7 mouse cellular contexts compared by ENCODE assay signal in the genomic region with DNA sequence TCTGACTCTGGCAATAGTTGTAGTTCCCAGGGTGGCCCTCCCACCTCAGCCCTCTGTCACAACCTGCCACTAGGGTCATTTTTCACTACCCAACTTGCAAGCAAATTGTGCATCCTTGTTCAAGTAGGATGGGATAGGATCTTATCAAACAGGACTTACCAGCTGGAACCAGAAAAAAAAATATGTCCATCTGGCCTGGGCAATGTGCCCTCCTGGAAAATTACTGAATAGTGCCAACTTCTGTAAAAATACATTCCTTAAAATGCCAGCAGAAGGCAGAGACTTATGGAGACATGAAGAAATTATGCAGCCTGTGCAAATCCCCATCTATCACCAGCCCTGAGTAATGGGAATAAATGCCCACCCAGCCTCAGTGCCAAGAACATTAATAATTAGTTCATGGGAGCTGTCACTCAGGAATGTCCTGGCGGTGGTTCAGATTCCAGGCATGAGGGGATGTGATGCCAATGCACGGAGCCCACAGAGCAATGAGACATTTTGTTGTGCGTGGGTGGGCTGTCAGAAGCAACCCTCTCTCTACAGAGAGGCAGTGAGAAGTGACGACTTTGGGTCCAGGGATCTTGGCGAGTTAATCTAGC.
DNase-seq lines count a peak whose midpoint lies in the region.

No protein-coding gene starts in this region.

- DNase-seq in adipocyte (ENCODE audit: low spot score): peak; percentile 67
- peak; percentile 31 for DNase-seq in adrenal gland, postnatal 25 days
- DNase-seq in frontal cortex, adult 2 months (ENCODE audit: extremely low spot score in 1 of 2, low spot score in 1 of 2): peak; percentile 84 to 90
- peak; percentile 60 to 93 for DNase-seq in left cerebral cortex, adult 9 months (ENCODE audit: low spot score in 2 of 2)
- DNase-seq in ovary, postnatal 14 days (ENCODE audit: low spot score): no peak
- no peak for DNase-seq in spleen, postnatal 14 days (ENCODE audit: low spot score in 2 of 2)
- no peak for DNase-seq in kidney, adult 11 months

Comparison
In these comparisons a context has a peak if more than half of its experiments do, and no peak if none do; other contexts are left out.
1. DNase-seq: peak in adipocyte (single experiment), adrenal gland, postnatal 25 days (single experiment), frontal cortex, adult 2 months (2 of 2) and left cerebral cortex, adult 9 months (2 of 2); none in ovary, postnatal 14 days (single experiment), spleen, postnatal 14 days (0 of 2) and kidney, adult 11 months (single experiment).